Mouse (Mus musculus): ENCODE measurements around the gene Garem2.

Garem2 gene

GRCm38 (mm10) chr5:30111771-30112170 is 6.8 kb downstream of the Garem2 start:
- DNase-seq (ENCODE audit: low read depth, low spot score) = no peak

GRCm38 (mm10) chr5:30112533-30113068 is 7.6 kb downstream of the Garem2 start:
- DNase-seq (ENCODE audit: low read depth, low spot score) = no peak

DNA sequence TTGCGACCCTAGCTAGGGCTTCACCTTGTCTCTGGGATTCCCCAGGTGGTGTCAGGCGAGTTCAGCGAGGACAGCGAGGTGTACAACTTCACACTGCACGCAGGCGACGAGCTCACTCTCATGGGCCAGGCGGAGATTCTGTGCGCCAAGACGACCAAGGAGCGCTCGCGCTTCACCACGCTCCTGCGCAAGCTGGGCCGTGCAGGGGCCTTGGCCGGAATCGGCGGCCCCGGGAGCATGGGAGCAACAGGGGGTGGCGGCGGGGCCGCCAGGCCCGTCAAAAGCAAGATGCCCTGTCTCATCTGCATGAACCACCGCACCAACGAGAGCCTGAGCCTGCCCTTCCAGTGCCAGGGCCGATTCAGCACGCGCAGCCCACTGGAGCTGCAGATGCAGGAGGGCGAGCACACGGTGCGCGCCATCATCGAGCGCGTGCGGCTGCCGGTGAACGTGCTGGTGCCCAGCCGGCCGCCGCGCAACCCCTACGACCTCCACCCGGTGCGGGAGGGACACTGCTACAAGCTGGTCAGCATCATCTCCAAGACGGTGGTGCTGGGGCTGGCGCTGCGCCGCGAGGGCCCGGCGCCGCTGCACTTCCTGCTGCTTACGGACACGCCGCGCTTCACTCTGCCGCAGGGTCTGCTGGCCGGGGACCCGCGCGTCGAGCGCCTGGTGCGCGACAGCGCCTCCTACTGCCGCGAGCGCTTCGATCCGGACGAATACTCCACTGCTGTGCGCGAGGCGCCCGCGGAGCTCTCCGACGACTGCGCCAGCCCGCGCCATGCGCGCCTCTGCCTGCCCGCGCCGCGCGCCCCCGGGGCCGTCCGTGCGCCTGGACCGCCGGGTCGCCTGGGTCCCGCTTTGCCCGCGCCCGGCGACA is 9.2 kb downstream of the Garem2 start:
- DNase-seq (ENCODE audit: low read depth, low spot score) = peak; percentile 56

DNA sequence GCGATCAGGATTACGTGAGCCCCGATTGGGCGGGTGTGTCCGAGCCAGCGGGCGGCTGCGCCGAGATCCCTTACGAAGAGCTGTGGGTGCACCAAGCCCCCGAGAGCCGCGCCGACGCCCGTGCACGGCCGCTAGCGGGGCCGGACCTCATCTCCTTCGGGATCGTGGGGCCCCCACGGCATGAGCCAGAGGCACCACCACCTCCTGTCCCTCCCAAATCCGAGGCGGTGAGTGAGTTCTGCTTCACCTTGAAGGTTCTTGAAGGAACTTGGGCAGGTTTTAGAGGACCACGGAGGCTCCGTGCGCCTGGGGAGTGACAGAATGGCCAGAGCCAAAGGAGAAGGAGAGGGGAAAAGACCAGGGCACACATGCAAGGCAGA is 9.8 kb downstream of the Garem2 start:
- no peak for DNase-seq (ENCODE audit: low read depth, low spot score)

DNA sequence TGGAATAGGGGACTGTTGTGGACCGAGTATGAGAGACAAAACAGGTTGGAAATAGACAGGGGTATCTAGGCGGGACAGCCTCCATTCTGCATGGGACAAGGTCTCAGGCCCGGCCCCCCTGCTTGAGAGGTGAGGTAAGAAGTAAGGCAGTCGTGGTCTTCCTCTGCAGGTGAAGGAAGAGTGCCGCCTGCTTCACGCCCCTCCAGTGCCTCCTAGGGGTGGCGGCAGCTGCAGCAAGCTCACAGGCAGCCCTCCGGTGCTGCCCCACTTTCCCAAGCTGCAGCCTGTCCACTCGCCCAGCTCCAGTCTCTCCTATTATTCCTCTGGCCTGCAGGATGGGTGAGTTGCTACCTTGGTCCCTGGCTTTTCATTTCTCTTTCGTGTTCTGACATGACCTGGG is 10.8 kb downstream of the Garem2 start:
- DNase-seq (ENCODE audit: low read depth, low spot score) = no peak

GRCm38 (mm10) chr5:30118018-30118417 is 13.1 kb downstream of the Garem2 start:
- DNase-seq (ENCODE audit: low read depth, low spot score) = no peak

DNA sequence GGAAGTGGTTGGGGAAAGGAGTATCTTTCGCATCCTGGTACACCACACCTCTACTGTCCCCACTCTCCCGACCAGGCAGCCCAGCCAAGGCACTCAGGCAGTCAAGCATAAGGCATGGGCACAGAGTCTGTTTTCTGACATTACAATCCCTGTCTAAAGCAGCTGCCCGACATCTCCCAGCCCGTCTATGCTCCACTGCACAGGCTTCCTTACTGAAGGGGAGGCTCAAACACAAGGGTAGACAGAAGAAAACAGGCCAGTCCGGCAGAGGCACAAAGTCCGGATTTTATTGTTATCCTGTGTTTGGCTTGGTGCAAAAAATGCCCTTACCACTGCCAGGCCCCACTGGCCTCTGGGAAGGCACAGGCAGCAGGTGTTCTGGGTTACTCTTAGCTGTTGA is 14.2 kb downstream of the Garem2 start:
- DNase-seq (ENCODE audit: low read depth, low spot score) = no peak

DNA sequence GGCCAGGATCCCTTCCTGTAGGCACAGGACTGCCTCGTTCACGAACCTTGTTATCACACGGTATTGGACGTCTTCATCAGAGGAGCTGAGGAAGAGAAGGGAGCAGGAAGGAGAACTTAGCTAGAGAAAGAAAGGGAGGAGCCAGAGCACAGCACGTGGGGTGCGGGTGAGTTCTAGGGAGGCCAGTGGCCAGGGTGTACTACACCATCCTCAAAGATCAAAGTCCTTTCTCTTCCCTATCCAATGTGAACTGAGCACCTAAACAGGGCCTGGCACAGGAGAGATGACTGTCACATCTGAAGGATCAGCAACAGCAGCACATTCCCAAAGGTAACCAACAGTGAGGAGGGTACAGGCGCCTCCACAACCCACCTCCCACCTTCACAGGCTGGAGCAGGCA is 15.1 kb downstream of the Garem2 start:
- DNase-seq (ENCODE audit: low read depth, low spot score) = no peak

GRCm38 (mm10) chr5:30122481-30122880 is 17.5 kb downstream of the Garem2 start:
- DNase-seq (ENCODE audit: low read depth, low spot score) = no peak

DNA sequence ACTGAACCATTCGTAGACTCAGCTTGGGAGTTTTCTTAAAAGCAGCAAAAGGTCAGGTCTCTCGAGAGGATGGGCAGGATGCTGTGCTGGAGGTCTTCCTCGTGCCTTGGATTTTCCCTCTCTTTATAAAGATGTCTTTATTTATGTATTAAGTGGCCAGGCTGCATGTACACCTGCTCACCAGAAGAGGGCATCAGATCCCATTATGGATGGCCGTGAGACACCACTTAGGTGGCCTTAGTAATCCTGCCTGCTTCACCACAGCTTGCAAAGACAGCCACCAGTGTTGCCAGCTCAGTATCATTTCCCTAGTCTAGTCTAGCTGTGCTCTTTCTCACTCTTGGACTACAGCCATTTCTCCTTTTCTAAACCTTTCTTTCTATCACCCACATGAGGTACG is 20.6 kb downstream of the Garem2 start:
- DNase-seq (ENCODE audit: low read depth, low spot score) = no peak

DNA sequence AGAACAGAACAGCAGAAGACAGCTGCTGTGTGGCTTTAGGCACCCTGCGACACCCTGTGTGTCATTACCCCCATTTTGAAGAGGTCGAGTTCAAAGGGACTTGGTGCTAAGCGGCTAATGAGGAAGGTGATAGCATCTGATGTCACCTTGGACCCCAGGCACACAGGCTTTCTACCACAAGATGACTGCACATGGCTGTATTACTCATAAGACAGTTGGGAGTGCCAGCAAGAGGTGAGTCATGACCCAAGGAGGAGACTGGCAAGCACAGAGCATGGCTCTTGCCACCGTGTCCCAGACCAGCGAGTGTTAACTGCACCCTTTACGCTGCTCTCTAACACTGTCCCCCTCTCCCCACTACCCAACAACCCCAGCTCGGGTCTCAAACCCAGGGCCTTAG is 21.8 kb downstream of the Garem2 start:
- DNase-seq (ENCODE audit: low read depth, low spot score) = no peak

DNA sequence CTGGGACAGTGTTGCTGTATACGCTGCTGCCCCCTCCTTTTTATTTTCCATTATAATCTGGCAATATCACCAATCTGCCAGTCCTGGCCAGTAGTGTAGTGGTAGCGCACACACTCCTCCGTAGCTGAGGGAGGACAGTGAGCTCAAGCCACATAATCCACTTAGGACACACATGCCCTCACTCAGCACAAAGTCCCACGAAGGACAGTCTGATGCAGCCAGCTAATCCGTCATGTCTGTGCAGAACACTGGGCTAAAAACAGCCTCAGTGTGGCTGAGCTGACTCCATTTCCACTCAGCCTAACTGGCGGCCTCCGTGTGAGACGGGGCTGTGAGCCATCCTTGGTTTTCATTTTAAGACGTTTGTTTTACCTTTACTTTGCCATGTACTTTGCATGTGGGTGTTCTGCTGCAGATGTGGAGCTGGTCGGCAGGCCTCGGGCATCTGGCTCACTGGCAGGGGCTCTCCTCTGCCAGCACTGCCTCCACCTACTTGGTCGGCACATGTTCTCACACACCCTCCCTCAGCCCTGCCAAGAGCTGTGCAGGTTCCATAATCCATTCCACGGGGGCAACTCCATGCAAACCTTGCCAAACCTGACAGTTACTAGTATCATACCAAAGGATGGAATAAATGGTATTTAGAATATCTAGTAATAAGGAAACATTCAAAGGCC is 23.1 kb downstream of the Garem2 start:
- DNase-seq (ENCODE audit: low read depth, low spot score) = no peak

- DNase-seq (ENCODE audit: low read depth, low spot score) = no peak
Measured at GRCm38 (mm10) chr5:30128680-30129079, 23.7 kb downstream of the Garem2 start.

DNA sequence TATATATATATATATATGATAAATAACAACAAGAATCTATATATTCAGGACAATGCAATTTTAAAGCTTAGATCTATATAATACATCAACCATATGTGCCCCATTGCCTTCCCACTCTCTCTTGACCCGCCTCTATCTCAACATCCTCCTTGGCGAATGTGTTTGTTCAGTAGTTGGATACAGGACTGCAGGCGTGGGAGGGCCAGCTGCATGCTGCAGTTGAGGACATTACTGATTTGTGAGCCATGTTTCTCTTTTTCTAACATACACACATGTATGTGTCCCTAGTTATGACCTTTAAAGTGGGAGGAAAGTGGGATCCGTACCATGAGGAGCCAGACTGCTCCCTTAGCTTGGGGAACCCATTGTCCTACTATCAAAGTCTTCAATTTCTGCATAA is 26.3 kb downstream of the Garem2 start:
- no peak for DNase-seq (ENCODE audit: low read depth, low spot score)

DNA sequence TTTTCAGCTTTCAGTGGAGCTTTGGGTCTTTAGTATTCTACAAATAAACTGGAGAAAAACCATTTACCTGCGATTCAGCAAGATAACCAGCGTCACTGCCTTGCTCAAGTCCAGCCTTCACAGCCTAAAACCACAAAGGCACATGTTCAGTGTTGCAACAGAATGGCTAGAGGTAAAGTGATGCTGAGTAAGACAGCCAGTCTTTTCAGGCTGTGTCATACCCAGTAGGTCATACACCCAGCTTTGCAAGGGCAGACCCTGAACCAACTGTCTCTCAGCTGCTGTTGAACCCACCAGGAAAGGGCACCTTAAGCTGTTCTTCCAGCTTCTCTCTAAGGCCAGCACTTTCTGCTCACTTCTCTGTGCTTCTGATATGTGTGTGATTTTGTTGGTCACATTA is 27.2 kb downstream of the Garem2 start:
- no peak for DNase-seq (ENCODE audit: low read depth, low spot score)

GRCm38 (mm10) chr5:30135711-30136231 is 30.8 kb downstream of the Garem2 start:
- DNase-seq (ENCODE audit: low read depth, low spot score) = no peak

GRCm38 (mm10) chr5:30137271-30137670 is 32.3 kb downstream of the Garem2 start:
- no peak for DNase-seq (ENCODE audit: low read depth, low spot score)

DNA sequence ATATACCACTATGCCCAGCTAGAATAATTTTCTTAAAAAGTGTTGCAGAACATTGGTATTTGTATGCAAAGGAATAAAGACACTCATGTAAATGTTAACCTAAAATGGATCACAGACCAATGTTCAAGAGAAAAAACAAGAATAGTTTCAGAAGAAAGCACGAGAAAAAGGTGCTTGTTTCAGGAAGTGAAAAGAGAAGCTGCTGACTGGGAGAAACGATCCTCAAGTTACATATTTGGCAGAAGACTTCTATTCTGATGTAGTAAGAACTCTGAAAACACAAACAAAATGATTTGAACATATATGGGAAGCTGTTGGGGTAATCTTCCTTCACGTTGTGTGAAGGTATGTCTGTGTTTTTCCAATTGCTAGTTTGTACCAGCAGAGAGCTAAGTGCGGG is 33.2 kb downstream of the Garem2 start:
- DNase-seq (ENCODE audit: low read depth, low spot score) = no peak

GRCm38 (mm10) chr5:30146526-30146925 is 41.6 kb downstream of the Garem2 start:
- DNase-seq (ENCODE audit: low read depth, low spot score) = no peak

DNA sequence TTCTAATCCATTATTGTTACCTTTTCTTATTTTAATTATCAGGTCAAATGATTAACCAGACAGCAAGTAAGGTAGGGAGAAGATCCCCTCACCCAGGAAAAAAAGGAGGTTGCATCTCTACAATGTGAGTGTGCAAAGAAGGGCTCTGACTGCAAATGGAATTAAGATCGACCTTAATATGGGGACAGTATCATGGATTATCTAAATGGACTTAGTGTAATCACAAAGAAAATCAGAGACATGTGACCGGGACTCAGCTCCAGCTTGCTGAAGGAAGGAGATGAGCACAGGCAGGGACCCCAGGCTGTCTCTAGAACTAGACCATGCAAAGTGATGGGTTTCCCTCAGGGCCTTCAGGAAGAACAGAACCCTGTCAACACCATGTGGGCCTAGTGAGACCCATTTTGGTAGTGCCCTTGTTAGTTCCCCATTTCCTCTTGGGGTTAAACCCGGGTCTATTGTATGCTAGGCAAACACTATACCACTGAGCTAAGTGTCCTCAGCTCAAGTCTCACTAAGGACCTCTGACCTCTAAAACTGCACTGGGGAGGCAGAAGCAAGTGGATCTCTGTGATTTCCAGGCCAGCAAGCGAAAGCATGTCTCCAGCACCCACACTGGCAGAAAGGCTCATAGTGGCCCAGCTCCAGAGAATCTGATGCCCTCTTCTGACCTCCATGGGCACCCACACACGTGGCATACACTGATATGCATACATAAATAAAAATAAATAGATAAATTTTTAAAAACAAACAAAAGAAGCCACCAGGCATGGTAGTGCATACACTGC is 43.4 kb downstream of the Garem2 start:
- DNase-seq (ENCODE audit: low read depth, low spot score) = no peak

- no peak for DNase-seq (ENCODE audit: low read depth, low spot score)
Measured at GRCm38 (mm10) chr5:30152007-30152406, 47.0 kb downstream of the Garem2 start.

DNA sequence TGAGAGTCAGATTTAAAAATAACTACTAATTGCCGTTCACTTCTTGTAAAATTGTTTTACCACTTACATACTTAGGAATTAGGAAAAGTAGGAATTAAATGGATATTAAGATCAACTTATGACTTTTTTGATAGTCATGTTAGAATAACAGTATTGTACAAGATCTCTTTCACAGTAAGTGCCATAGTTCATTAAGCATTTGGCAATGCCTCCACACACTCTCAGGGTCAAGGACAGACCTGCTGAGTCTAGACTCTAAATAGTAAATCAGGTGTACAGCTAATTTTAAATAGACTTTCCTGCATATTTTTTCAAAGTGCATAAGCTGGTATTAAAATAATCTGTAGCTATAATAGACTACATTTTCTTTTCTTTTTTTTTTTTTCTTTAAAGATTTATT is 47.5 kb downstream of the Garem2 start:
- no peak for DNase-seq (ENCODE audit: low read depth, low spot score)
